Mouse (Mus musculus): ENCODE measurements around the gene Dnase1l3. TPM values are rescaled to one million over a fixed set of nuclear protein-coding genes. Genes with fewer than 3 reads are reported as not detected.

Gene Dnase1l3
- total RNA-seq, 2 experiments from 2014 or later, result 0.02 TPM; not detected in 1

DNA sequence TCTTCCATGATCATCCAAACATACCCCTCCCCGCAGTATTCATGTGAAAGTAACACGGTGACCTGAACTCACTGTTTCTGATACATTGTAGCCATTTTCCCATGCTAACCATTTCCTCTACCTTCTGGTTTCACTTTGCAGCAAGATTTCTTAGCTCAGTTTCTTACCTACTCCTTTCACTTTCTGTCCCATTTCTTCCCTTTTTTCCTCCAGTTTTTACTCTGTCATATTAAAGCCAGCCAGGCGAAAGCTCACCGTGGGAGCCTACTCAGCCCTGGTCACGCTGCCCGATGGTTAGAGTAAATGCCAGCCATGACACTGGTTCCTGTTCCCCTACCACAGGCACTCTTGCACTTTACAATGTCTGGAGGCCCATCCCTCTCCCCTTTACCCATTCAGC, 7.5 kb downstream of the Dnase1l3 start:
- ATAC-seq (ENCODE audit: poor library complexity, severe bottlenecking), result peak; percentile 78

DNA sequence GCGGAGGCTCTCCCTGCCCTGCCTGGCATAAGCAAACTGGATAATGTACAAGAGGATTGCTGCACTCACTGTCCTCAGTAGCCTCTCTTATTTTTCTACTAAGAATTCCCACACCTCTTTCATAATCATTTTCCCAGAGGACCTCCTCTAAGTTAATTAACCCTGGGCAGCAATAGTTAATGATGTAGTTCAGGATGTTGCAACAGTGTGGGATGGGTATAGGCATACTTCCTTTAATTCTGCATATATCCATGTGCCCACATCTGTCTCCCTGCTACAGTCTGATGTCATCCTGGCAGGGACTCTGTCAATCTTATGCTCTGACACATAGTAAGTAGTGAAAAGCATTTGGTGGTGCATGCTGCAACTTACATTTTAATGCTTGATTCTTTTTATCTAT, 13.1 kb downstream of the Dnase1l3 start:
- 0 out of 2 replicates have a peak, but pooled peaks have one; percentile 18 for ATAC-seq (ENCODE audit: poor library complexity, severe bottlenecking)

DNA sequence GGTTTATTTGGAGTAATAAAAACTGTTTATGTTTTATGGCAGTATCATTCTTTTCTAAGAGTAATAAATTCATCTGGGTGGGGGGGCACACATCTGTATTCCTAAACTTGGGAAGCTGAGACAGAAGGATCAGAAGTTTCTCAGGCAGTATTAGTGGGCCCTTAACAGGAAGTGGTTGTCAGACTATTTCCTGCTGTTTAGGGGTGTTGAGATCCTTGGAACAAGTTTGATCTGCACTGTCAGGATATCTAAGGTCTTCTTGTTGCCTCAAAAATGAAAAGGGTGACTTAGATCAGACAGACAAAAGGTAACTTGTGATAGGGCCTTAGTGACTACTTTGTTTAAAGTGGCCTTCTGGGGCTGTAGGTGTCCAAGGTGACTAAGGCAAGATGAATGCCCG, 16.2 kb downstream of the Dnase1l3 start:
- no peak for ATAC-seq (ENCODE audit: poor library complexity, severe bottlenecking)

DNA sequence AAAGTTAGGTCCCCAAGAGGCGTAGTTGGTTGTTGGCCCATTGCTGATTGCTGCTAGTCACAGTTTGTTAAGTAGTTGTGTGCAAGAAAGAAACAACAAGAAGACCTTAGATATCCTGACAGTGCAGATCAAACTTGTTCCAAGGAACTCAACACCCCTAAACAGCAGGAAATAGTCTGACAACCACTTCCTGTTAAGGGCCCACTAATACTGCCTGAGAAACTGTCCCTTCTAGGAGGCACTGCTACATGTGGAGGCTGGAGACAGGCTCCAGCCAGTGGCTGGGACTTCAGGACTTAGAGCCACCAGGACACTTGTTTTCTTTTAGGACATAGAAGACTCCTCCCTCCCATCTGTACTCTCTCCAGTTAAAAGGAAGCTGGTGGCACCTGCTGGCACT, 16.9 kb downstream of the Dnase1l3 start:
- ATAC-seq (ENCODE audit: poor library complexity, severe bottlenecking), result no peak

DNA sequence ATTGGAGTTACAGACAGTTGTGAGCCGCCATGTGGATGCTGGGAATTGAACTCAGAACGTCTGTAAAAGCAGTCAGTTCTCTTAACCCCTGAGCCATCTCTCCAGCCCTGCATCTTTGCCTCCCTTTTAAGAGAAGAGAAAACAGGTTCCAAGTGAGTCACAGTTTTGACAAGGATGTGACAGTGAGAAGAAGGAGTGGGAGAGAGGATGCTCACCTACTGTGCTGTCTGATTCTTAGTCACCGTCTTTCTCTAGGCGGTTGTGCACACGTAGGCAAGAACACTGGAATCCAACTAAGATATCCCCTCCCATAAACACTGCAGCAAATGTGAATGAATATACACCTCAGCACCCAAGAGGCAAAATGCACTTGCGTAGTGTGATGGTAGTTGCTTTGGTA, 19.2 kb downstream of the Dnase1l3 start:
- no peak for ATAC-seq (ENCODE audit: poor library complexity, severe bottlenecking)

DNA sequence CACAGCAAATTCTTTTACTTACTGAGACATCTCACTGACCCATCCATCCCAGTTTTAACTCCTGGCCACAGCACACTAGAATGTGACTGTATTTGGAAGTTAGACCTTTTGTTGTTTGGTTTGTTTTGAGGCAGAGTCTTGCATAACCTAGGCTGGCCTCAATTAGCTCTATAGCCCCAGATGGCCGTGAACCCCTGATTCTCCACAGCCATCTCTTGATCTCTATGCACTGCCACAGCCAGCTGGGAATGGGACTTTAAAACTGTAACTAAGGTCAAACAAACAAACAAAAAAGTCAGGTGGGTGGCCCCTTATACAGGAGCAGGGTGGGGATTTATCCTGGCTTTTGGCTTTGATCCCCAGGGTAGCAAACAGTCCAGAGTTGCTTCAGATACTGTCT, 19.7 kb downstream of the Dnase1l3 start:
- no peak for ATAC-seq (ENCODE audit: poor library complexity, severe bottlenecking)

DNA sequence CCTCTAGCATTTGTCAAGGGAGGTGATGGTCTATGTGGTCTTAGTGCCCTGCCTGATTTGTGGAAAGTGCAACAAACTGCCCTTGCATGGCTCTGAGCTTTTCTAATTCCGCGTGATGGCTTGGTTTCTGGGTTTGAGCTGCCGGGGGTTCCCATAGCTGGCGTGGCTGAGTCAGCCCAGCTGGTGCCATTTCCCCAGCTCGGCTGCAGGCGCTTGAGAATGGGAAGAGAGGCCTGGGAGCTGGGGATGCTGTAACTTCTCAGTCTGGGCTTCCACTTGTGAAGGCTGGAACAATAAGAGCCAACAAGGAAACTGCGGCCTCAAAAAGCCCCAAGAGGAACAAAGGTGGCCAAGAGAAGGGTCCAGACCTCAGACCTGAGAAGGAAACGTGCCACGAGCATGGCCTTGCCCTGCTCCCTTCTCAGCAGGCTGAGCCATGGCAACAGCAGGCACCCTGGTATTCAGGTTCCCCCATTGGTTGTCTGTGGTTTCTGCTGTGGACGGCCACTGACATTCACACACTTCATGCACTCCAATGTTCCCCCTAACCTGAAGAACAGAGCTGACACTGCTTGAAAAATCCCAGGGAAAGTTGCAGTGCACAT, 22.4 kb downstream of the Dnase1l3 start:
- ATAC-seq (ENCODE audit: poor library complexity, severe bottlenecking), result no peak

DNA sequence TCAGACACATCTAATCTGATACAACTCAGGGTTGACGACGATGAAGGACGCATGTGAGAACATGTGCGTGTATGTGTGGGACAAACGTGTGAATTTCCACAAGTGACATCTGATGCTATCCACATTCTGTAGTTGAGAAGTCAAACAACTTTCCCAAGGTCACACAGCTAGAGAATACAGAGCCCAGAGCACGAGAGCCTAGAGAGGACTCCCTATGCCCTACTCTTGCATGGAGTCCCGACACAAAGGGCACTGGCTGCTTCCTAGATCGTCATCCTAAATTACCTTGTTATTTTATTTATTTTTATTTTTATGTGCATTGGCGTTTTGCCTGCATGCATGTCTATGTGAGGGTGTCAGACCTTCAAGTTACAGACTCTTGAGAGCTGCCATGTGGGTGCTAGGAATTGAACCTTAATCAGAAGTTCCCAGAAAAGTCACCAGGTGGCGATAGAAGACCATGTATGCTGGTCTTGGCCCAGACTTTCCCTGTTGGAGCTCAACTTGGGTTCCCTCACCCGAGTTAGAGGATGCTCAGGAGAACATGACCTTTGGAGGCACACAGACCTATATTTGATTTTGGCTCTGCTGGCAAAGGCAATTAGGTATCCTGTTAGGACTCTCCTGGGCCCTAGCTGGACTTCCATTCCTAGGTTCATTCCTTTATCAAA, 30.0 kb downstream of the Dnase1l3 start:
- peak; percentile 86 for ATAC-seq (ENCODE audit: poor library complexity, severe bottlenecking)

DNA sequence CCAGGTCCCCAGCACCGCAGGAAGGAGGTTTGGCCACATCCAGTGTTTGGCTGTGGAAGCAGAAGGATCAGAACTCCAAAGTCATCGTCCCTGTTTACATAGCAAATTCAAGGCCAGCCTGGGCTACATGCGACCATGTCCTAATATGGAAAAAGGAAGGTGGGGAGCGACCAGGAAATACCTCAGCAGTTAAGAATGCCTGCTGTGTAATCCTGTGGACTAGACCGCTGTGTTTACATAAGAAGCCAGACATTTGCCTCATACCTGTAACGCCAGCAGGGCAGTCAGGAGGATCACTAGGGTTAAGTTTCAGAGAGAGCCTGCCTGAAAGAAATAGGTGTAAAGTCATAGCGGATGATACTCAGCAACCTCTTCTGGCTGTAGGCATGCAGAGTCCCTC, 31.2 kb downstream of the Dnase1l3 start:
- ATAC-seq (ENCODE audit: poor library complexity, severe bottlenecking), result no peak

DNA sequence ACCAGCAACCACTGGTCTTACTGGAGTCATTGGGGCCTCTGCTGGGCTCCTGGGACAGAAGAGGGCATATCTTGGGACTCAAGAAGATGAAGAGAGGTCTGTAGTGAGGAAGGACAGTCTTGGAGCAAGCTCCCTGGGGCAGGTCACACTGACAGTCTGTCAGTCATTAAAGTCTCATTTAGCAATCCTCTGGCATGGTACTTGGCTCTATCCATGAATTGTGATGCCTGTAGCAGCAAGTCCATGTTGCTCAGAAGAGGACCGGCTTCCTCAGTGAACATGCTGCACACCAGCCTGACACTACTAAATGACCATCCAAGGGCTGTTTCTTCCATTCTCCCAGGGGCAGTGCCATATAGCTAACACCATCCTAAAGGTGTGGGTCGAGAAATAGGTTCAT, 31.7 kb downstream of the Dnase1l3 start:
- ATAC-seq (ENCODE audit: poor library complexity, severe bottlenecking), result no peak

DNA sequence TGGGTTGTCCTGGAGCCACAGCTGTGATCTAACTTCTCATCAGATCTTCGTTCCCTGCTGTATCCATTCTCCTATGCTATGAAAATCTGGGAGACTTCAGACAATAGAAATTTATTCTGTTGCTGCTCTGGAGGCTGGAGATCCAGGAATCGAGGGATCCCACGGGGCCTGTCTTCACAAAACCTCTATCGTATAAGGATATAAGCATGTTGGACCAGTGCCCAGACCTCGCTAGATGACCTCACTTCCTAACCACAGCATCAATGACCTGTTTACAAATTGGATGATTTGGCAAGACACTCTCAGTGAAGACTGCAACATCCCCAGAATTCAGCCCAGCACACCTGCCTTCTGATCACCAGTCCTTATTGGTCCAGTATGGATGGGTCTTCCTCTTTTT, 32.7 kb downstream of the Dnase1l3 start:
- no peak for ATAC-seq (ENCODE audit: poor library complexity, severe bottlenecking)

DNA sequence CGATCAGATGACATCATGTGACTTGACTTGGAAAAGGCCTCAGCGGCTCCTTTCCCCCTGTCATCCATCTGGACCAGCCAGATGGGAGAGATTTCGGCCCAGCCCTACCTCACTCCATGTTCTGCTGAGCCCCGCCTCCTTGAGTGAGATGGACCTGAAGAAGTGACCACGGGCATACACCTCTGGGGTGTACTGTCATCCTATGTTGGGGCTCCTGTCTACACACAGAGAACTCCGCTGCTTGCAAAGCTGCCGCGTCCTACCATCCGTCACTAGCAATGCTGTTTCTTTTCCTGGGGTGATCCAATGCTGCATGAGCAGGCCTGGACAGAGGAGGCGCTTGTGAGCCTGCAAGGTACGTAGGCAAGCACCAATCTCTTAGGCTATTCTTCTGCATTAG, 33.8 kb downstream of the Dnase1l3 start:
- no peak for ATAC-seq (ENCODE audit: poor library complexity, severe bottlenecking)

DNA sequence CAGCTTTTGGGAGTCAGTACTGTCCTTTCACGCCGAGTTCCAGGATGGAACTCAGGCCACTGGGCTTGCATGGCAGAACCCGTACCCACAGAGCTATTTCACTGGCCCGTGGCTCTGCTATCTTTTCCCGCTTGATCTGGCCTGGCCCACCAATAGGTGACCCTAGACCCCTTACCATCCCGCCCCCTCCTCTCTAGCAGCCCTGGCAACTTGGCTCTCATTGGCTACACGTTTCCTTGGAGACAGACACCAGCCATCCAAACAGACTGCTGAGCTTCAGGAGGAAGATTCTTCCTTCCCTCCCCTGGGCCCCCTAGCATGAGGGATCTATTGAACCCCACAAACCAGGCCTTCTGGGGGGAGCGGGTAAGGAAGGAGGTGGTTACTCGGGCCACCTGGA, 37.3 kb downstream of the Dnase1l3 start, which contains the start of gene Gm45521:
Gm45521 (plus strand) TSS at position 240 of the 400 bp plus-strand sequence.
- no peak for ATAC-seq (ENCODE audit: poor library complexity, severe bottlenecking)

DNA sequence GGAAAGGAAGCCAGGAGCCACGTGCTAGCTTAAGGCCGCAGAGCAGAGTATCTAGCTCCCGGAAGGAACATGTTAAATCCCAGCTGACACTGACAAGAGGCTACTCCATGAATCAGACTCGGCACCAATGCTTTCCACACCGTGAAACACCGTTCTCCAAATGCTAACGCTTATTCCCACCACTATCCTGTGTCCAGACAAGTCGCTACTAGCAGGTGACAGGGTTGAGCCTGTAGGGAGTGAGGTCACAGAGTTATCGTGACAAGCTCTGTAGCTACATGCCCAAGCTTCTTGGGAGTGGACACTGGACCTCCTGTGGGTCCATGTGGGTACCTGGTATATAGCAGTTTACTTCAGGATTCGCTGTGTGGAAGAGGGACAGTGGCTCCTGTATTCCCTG, 37.9 kb downstream of the Dnase1l3 start:
- no peak for ATAC-seq (ENCODE audit: poor library complexity, severe bottlenecking)

DNA sequence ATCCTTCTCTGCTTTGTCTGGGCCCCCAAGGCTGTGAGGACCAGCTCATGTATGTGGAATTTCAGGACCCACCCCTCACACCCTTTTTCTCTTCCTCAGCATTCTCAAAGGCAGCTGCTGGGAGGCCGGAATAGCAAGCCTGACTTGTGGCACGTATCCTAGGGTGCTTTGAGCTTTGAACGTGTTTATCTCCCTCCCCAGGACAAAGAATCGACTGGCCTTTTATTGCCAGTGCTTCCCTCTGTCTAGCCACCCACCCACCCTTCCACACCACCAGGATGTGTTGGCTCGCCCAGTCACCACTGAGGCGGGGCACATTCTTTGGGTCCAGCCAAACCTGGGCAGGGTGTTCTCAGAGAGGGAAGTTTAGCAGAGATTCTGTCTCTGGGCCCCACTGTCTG, 40.3 kb downstream of the Dnase1l3 start:
- no peak for ATAC-seq (ENCODE audit: poor library complexity, severe bottlenecking)

DNA sequence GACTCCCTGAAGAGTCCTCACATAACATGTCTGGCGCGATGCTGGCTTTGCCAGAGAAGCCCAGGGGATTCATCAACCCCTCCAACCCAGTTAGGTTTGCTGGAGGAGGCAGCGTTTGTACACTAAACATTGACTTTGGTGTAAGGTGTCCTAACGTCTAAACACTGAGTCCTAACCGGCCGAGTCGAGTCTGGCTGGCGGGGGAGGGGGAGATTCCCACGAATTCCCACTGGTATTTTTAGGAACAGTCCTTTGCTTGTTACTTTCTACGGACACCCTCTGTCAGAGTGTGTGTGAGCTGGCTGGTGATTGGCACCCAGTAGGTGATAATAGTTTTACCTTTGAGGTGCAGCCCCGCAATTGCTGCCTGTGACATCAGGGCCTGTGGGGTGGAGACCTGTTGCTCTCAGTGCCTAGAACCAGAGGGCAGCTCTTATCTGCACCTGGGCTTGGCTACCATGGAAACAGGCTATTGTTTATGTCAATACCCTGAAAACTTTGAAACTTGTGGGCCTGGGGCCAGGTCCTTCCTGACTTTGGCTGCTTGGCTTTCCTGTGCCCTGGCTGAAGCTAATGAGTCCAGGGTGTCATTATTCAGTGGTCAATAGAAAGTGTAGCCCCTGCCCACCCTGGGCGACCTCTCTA, 41.6 kb downstream of the Dnase1l3 start:
- no peak for ATAC-seq (ENCODE audit: poor library complexity, severe bottlenecking)

DNA sequence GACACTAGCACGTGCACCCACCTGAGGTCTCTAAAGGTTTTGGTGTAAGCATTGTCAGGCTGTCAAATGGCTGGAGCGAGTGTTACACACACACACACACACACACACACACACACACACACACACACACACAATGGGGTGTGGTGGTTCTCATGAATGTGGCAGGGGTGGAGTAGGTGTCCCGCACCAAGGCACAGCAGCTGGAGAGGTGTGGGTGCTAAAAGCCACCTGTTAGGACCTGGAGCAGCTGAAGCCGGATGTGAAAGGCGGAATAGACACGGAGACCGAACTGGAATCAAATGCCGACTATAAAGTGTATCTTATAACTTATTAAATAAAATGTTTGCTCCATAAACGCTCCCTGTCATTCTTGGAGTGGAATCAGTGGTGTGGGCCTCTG, 43.1 kb downstream of the Dnase1l3 start:
- ATAC-seq (ENCODE audit: poor library complexity, severe bottlenecking), result no peak

DNA sequence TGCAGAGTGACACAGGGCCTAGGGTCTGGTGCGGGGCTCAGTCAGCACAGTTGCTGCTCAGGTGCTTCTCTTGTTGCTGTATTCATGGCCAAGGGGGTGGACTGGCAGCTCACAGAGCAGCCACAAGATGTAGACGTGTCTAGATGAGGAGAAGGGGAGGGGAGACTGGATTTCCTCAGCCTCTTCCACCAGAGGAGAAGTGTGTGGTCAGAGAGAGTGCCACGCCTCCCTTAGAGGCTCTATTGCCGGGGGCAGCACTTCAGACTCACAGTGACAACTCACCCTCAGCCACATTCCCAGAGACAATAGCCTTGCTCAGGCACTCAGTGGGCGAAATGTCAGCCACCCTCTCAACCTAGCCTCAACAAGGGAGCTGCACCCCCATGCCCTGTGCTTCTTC, 49.1 kb downstream of the Dnase1l3 start:
- ATAC-seq (ENCODE audit: poor library complexity, severe bottlenecking), result no peak

DNA sequence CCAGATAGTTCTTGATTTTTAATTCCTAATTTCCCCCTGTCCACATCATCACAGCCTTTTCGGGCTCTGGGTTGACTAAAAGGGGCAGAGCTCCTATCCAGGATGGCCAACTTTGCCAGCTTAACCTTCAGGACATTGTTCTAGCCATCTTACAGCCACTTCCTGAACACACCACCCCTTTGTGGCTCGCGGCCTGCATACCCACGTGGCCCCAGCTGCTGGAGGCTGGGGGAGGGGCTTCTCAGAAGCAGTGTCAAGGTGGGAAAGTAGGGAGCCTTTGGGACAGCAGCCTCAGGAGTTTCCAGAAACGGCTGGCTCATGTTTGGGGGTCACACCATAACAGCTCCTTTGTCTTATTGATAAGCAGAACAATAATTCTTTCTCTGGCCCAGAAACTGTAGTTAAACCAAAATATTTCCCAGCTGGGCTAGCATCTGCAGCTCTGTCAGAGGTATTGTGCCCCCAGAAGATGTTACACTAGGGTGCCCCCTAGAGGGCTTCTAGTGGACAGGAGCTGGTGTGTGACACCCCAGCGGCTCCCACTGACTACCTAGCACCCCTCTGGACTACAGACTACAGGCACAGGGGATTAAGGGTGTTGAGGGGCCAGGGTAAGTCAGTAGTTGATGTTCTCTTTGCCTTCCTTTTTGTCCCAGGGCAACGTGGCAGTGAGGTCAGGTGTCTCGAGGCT, 49.9 kb downstream of the Dnase1l3 start:
- ATAC-seq (ENCODE audit: poor library complexity, severe bottlenecking), result peak; percentile 73

DNA sequence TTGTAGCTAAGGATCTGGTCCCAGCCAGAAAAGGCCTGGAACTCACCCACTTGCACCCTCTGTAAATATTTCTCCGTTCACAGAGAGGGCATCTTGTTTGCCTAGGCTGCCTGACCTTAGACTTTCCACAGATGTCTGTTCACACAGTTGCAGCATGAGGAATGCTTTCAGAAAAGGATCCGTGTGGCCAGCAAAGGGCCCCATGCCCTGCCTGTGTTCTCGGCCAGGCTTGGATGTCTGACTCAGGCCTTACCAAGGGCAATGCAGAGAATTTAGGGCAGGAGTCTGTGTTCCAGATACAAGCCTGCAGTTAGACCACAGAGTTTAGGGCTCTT, 50.6 kb downstream of the Dnase1l3 start:
- no peak for ATAC-seq (ENCODE audit: poor library complexity, severe bottlenecking)

DNA sequence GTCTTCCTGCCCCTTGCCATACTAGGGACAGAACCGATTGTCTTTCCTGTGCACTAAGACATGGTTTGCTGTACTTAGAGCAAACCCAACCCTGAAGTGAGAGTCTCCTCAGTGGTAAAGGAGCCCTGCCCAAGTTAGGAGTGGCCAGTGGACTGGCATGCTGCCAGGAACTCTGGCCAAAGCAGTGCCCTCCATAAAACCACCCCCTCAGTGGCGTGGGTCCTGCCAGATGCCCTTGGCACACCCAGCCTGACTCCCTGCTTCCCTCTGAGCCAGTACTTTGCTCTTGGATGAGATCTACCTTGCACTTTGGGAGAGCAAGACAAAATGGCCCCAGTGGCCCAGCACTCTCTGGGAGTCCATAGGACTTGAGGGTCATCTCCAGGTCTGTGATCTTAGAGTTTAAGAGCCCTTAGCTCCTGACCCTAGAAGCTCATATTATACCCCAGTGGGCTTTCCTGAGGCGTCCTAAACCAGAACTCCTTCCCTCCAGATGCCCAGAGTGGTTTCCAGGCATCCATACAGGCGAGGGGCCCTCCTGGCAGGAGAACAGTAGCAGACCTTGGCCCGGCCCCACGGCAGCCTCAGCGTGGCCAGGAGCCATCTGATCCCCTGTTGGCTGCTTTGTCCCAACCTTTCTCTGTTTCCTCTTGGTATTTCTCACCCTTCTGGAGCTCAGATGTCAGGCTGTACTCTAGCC, 51.1 kb downstream of the Dnase1l3 start:
- ATAC-seq (ENCODE audit: poor library complexity, severe bottlenecking), result no peak

All from megakaryocyte, adult 5-6 weeks (primary cell).